Mouse (Mus musculus): ENCODE measurements around the gene Gpbp1l1.
A peak's percentile ranks its signal among the peaks of the same experiment; 100 is the strongest.

Gpbp1l1 gene

DNA sequence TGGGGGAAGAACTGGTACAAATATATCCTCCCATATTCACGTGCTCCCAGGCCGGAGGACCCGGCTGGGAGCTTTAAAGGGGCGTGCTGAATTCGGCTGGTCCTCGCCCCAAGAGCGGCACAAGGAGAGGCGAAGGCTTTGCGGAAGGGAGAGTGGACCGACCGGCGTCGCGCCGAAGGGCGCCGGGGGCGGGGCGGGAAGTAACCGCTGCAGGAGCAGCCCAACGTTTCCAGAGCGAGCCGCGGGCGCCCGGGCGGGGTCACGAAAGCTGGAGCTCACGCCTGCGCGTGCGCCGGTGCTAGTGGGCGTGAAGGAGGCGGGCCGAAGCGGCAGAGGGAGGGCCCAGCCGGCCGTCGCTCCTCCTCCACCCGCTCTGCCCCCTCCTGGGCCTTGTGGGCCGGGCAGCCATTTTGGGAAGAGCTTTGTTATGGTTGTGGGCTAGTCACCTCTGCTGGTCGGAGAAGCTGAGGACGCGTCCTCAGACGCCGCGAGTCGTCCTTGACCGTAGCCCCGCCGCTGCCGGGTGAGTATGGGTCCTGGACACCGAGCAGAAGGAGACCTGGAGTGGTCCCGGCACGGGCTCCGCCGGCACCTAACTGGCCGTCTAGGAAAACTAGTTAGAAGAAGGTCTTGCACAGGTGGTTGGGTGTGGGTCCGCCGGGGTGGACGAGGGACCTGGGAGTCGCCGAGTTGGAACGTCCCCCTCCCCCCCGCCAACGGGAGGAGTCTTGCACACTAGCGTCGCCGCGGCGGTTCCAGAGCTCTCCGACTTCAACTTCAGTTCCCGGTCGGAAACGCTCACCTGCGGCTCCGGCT lies at the start of gene Gpbp1l1:
Gpbp1l1 (plus strand) TSS at position 353 of the 816 bp plus-strand sequence.
- DNase-seq (ENCODE audit: low spot score in 2 of 2): peak; percentile 96

DNA sequence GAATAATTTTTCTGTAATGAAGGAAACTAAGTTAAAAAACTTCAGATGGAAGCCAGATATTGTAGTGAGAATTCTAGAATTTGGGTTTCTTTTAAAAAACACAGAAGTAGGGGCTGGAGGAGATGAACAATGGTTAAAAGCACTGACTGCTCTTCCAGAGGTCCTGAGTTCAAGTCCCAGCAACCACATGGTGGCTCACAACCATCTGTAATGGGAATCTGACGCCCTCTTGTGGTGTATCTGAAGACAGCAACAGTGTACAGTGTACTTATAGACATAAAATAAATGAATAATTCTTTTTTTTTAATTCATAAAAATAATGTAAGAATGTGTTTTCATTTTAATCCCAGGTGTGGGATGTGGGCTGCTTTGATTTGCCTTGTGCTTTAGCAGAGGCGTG lies 26.3 kb upstream of the Gpbp1l1 start:
- DNase-seq (ENCODE audit: low spot score in 2 of 2): no peak

- no peak for DNase-seq (ENCODE audit: low spot score in 2 of 2)
Observed at GRCm38 (mm10) chr4:116536351-116536750, 21.1 kb upstream of the Gpbp1l1 start.

DNA sequence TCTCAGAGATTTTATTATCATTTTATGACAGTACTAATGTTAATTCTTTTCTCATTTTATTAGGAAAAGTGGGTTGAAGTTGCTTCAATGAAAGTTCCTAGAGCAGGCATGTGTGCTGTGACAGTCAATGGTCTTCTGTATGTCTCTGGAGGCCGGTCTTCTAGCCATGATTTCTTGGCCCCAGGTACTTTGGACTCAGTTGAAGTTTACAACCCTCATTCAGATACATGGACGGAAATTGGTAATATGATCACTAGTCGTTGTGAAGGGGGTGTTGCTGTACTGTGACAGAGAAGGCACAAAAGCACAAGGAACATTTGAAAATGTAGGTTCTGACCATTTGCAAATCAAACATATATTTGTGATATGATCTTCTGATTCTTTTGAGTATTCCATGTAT lies 19.7 kb upstream of the Gpbp1l1 start:
- DNase-seq (ENCODE audit: low spot score in 2 of 2): no peak

- no peak for DNase-seq (ENCODE audit: low spot score in 2 of 2)
Observed at GRCm38 (mm10) chr4:116550432-116550831, 7.0 kb upstream of the Gpbp1l1 start.

DNA sequence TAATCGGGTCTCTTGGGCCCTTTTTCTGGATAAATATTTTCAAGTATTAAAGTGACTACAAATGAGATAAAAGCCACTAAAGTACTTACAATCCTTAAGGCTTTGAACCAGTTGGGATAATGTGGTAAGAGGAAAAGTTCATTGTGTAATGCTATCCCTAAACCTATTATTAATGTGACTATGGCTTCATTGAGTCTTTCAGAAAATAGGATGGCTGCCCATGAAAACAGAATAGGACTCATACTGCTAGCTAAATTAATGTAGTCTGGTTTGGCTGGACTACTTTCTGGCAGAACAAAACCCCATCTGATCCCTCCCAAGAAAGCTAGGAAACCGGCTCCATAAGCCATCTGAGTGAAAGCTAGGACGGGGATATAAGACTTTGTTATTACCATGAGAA lies 4.4 kb upstream of the Gpbp1l1 start:
- no peak for DNase-seq (ENCODE audit: low spot score in 2 of 2)

DNA sequence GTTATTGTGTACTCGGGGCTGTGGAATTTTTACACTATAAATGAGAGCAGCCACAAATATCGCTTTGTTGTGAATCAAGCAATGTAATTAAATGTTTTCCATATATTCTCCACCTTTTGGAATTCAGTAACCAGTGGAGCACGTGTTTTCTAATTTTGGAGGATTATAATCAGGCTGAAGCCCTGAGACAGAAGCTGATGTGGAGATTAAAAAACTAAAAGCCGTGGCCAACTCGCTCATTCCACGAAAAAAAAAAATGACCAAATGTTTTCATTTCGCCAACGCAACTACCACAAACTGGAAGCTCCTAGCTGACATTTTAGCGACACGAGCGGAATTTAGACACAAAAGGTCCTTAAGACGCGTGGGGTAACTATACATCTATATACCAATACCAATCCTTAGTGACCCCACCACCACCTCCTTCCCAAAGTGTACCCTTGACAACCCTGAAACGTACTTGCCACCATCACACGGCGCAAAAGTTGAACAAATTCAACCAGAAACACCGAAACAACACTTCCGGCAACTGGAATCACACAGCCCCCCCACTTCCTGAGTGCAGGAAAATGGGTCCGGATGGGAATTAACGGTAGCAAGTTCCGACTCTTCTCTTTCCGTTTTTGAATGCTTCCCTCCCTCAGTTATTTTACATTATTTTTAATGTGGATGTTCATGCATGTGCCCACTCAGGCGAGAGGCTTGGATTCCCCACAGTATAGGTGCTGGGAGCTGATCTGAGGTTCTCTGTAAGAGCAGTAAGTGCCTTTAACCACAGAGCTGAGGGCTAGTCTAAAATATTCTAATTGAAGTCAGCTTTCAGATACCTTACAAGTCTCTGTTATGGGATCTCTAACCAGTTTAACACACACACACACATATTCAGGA lies 1.8 kb upstream of the Gpbp1l1 start, which contains the start of gene Tmem69:
Tmem69 (minus strand) TSS at position 524 of the 888 bp plus-strand sequence.
- peak; percentile 83 to 89 for DNase-seq (ENCODE audit: low spot score in 2 of 2)

DNA sequence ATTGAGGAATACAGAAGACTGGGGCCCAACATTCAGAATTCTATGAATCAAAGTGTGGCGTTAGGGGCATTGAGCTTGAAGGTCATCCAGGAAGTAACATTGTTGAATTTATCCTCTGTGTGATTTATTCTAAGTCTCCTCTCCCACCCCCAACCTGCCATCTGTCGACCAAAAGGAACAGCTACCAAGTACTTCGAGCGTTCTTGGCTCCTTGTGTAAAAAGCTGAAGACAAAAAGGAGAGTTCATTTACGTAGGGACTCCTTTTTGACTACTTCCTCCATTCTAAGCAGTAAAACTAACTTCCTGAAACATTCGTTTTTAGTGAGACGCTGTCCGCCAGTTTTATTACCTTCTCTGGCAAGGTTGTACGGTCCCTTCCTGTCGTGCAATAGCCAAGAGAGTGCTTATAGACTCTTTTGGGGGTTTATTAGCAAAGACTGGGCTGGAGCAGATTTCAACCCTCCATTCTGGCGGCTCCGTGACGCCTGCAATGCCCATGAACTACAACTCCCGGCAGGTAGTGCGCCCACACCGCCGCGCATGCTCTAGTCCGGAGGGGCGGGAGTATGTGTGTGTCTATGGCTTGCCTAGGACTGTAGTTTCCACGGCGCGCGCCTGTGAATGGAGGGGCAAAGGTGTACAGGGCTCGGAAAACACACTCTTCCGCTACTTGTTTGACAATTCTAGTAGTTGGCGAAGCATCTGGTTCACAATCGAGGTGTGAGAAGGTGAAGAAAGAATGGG lies 725 bp upstream of the Gpbp1l1 start:
- DNase-seq (ENCODE audit: low spot score in 2 of 2): peak; percentile 94 to 96

- DNase-seq (ENCODE audit: low spot score in 2 of 2): no peak
Observed at GRCm38 (mm10) chr4:116558151-116558882, 859 bp downstream of the Gpbp1l1 start.

DNA sequence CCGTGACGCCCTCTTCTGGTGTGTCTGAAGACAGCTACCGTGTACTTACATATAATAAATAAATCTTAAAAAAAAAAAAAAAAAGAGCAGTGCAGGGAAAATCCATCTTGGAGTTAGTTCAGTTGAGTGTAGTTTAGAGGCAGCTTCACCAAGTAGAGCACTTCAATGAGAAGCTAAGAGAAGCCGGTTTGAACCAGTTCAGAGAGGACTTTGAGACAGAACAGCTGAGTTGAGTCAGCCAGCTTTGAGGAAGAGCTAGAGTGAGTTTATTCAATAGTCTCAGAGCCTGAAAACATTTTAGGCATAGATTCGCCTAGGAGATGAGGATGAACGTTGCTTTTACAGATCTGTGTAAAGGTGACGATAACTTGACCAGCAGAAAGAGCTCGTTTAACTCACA lies 38.3 kb downstream of the Gpbp1l1 start:
- no peak for DNase-seq (ENCODE audit: low spot score in 2 of 2)

- DNase-seq (ENCODE audit: low spot score in 2 of 2): no peak
Observed at GRCm38 (mm10) chr4:116596379-116596778, 38.9 kb downstream of the Gpbp1l1 start, which contains the start of gene Ccdc17. Ccdc17 (plus strand) TSS chr4:116596654.

- peak; percentile 91 to 93 for DNase-seq (ENCODE audit: low spot score in 2 of 2)
Observed at GRCm38 (mm10) chr4:116596978-116597881, 39.8 kb downstream of the Gpbp1l1 start.

GRCm38 (mm10) chr4:116612621-116613020 lies 55.2 kb downstream of the Gpbp1l1 start:
- DNase-seq (ENCODE audit: low spot score in 2 of 2): no peak

- DNase-seq (ENCODE audit: low spot score in 2 of 2): no peak
Observed at GRCm38 (mm10) chr4:116615237-116615636, 57.8 kb downstream of the Gpbp1l1 start.

DNA sequence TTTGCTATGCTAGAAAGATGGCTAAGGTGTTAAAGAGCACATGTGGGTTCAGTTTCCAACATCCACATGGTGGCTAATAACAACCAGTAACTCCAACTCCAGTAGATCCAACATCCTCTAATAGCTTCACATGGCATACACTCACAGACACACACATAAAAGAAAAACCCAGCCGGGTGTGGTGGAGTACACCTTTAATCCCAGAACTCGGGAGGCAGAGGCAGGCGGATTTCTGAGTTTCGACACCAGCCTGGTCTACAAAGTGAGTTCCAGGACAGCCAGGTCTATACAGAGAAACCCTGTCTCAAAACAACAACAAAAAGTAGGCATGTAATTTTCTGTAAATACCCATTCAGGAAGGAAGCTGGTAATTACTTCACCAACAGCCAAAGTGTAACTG lies 67.4 kb downstream of the Gpbp1l1 start:
- no peak for DNase-seq (ENCODE audit: low spot score in 2 of 2)

DNA sequence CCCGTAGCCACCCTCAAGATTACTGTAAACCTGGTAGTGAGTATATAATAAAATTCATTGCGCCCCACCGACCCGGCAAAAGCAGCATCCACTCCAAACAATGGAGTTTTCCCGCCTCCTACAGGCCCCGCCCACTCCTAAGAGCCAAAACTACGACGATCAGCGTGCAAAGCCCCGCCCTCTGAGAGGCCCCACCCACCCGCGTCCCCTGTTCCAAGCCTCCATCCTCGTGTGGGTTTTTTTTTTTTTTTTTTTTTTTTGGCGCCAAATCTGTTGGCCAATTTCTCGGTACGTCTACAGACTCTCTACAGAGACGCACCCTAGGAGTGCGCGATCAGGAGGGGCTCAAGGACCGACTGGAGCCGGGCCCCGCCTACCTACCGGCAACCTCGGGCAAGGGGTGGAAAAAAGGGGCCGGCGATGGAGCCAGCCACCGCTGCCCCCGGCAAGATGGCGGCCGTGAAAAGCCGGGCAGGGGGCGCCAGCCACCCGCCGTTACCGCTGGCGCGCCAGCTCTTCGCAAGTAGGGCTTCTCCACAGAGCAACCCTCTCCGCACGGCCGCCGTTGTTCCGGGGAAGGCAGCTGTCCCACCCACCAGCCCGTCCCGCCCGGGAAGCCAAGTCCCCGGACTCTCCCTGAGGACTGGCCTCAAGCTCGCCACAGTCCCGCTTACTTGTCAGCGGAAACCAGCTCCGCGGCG lies 69.3 kb downstream of the Gpbp1l1 start:
- DNase-seq (ENCODE audit: low spot score in 2 of 2): peak; percentile 39 to 54

GRCm38 (mm10) chr4:116627359-116627716 lies 69.9 kb downstream of the Gpbp1l1 start:
- peak; percentile 87 to 92 for DNase-seq (ENCODE audit: low spot score in 2 of 2)

DNA sequence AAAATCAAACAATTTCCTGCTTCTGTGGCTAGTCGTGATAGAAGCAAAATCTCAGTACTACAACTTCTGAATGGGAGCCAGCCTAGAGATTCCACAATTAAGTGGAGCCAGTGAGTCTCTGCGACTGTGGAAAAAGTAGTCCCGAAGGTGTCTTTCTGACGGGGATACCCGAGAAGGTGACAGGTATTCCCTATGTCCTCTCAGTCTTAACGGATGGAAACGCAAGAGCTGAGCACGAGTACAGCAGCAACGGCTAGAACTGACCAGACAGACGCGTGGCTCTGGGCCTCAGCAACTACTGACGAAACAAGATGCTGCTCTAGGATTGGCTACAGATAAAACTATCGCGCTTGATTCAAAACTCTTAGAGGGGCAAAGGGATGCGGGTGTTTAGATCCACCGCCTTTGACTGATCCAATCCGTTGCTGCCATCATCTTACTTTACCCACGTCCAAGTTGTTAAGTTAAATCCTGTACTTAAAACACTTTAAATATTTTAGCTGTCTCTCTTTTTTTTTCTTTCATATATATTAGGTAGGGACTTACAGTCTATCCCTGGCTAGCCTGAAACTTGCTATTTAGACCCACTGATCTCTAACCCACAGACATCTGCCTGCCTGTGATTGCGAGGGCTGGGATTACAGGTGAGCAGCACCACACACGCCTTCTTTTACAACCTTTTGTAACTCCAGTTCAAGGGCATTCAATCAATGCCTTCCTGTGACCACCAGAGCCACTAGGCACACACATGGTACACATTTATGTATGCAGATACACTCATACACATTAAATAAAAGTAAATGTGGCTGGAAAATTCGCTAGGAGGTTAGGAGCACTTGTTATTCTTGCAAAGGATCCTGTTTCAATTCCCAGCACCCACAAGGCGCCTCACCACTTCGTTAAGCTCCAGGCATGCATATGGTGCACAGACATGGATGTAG lies 70.5 kb downstream of the Gpbp1l1 start, which contains the start of gene Nasp:
Nasp (minus strand) TSS at position 220 of the 941 bp plus-strand sequence.
- peak; percentile 79 to 90 for DNase-seq (ENCODE audit: low spot score in 2 of 2)

Measured in right cerebral cortex, adult 2 months (tissue).